Mouse (Mus musculus): Measurements from ENCODE around the gene Aldh1l1. TPM values are rescaled to one million over a fixed set of nuclear protein-coding genes. Genes with fewer than 3 reads are reported as not detected.

Gene Aldh1l1
- polyA plus RNA-seq, 1 experiment, result 4.0 TPM

GRCm38 (mm10) chr6:90514369-90514768, 28.1 kb downstream of the Aldh1l1 start:
- H3K4me3 ChIP-seq (ENCODE audit: insufficient read depth, low read length), result no peak overlapping the region
- no peaks in the 10 kb centered on the region for H3K4me1 ChIP-seq (ENCODE audit: control insufficient read depth, insufficient read depth, low read length)
- TF ChIP-seq POLR2A (IDR thresholded peaks at IDR 0.05; ENCODE audit: low read depth, low read length) (no peak), CTCF (IDR thresholded peaks at IDR 0.05; ENCODE audit: borderline replicate concordance, insufficient read depth, low read length) (no peak)
- H3K27ac ChIP-seq (ENCODE audit: insufficient read depth, low read length), result no peak overlapping the region

GRCm38 (mm10) chr6:90514883-90515405, 28.7 kb downstream of the Aldh1l1 start:
- Histone ChIP-seq H3K27ac (ENCODE audit: insufficient read depth, low read length) (no peak overlapping the region), H3K4me3 (ENCODE audit: insufficient read depth, low read length) (no peak overlapping the region), H3K4me1 (ENCODE audit: control insufficient read depth, insufficient read depth, low read length) (no peaks in the 10 kb centered on the region)
- no peak for TF ChIP-seq POLR2A (IDR thresholded peaks at IDR 0.05; ENCODE audit: low read depth, low read length)
- TF ChIP-seq CTCF (IDR thresholded peaks at IDR 0.05; ENCODE audit: borderline replicate concordance, insufficient read depth, low read length), result peak; percentile 74

- no peak overlapping the region for H3K4me3 ChIP-seq (ENCODE audit: insufficient read depth, low read length)
- no peaks in the 10 kb centered on the region for H3K4me1 ChIP-seq (ENCODE audit: control insufficient read depth, insufficient read depth, low read length)
- no peak overlapping the region for H3K27ac ChIP-seq (ENCODE audit: insufficient read depth, low read length)
- TF ChIP-seq POLR2A (IDR thresholded peaks at IDR 0.05; ENCODE audit: low read depth, low read length) (no peak), CTCF (IDR thresholded peaks at IDR 0.05; ENCODE audit: borderline replicate concordance, insufficient read depth, low read length) (no peak)
Measured at GRCm38 (mm10) chr6:90518892-90519291, 32.7 kb downstream of the Aldh1l1 start.

GRCm38 (mm10) chr6:90519375-90519774, 33.1 kb downstream of the Aldh1l1 start:
- Histone ChIP-seq H3K27ac (ENCODE audit: insufficient read depth, low read length) (no peak overlapping the region), H3K4me3 (ENCODE audit: insufficient read depth, low read length) (no peak overlapping the region), H3K4me1 (ENCODE audit: control insufficient read depth, insufficient read depth, low read length) (no peaks in the 10 kb centered on the region)
- TF ChIP-seq CTCF (IDR thresholded peaks at IDR 0.05; ENCODE audit: borderline replicate concordance, insufficient read depth, low read length) (no peak), POLR2A (IDR thresholded peaks at IDR 0.05; ENCODE audit: low read depth, low read length) (no peak)

- Histone ChIP-seq H3K4me3 (ENCODE audit: insufficient read depth, low read length) (no peak overlapping the region), H3K4me1 (ENCODE audit: control insufficient read depth, insufficient read depth, low read length) (no peaks in the 10 kb centered on the region; the same call in 1 of the 2 replicates), H3K27ac (ENCODE audit: insufficient read depth, low read length) (no peak overlapping the region)
- no peak for TF ChIP-seq POLR2A (IDR thresholded peaks at IDR 0.05; ENCODE audit: low read depth, low read length)
- TF ChIP-seq CTCF (IDR thresholded peaks at IDR 0.05; ENCODE audit: borderline replicate concordance, insufficient read depth, low read length), result no peak
Measured at GRCm38 (mm10) chr6:90526406-90526805, 40.2 kb downstream of the Aldh1l1 start.

GRCm38 (mm10) chr6:90529461-90530046, 43.3 kb downstream of the Aldh1l1 start:
- Histone ChIP-seq H3K27ac (ENCODE audit: insufficient read depth, low read length) (no peak overlapping the region), H3K4me1 (ENCODE audit: control insufficient read depth, insufficient read depth, low read length) (no peaks in the 10 kb centered on the region; the same call in 1 of the 2 replicates), H3K4me3 (ENCODE audit: insufficient read depth, low read length) (no peak overlapping the region)
- no peak for TF ChIP-seq POLR2A (IDR thresholded peaks at IDR 0.05; ENCODE audit: low read depth, low read length)
- no peak for TF ChIP-seq CTCF (IDR thresholded peaks at IDR 0.05; ENCODE audit: borderline replicate concordance, insufficient read depth, low read length)

GRCm38 (mm10) chr6:90532575-90533190, 46.5 kb downstream of the Aldh1l1 start:
- TF ChIP-seq CTCF (IDR thresholded peaks at IDR 0.05; ENCODE audit: borderline replicate concordance, insufficient read depth, low read length) (no peak), POLR2A (IDR thresholded peaks at IDR 0.05; ENCODE audit: low read depth, low read length) (no peak)
- H3K4me1 ChIP-seq (ENCODE audit: control insufficient read depth, insufficient read depth, low read length), result no peaks in the 10 kb centered on the region; the same call in 1 of the 2 replicates
- no peak overlapping the region for H3K4me3 ChIP-seq (ENCODE audit: insufficient read depth, low read length)
- H3K27ac ChIP-seq (ENCODE audit: insufficient read depth, low read length), result no peak overlapping the region

- Histone ChIP-seq H3K4me3 (ENCODE audit: insufficient read depth, low read length) (no peak overlapping the region), H3K4me1 (ENCODE audit: control insufficient read depth, insufficient read depth, low read length) (no peaks in the 10 kb centered on the region; the same call in 1 of the 2 replicates), H3K27ac (ENCODE audit: insufficient read depth, low read length) (no peak overlapping the region)
- TF ChIP-seq POLR2A (IDR thresholded peaks at IDR 0.05; ENCODE audit: low read depth, low read length) (no peak), CTCF (IDR thresholded peaks at IDR 0.05; ENCODE audit: borderline replicate concordance, insufficient read depth, low read length) (no peak)
Measured at GRCm38 (mm10) chr6:90533505-90533904, 47.3 kb downstream of the Aldh1l1 start.

- TF ChIP-seq CTCF (IDR thresholded peaks at IDR 0.05; ENCODE audit: borderline replicate concordance, insufficient read depth, low read length) (no peak), POLR2A (IDR thresholded peaks at IDR 0.05; ENCODE audit: low read depth, low read length) (no peak)
- Histone ChIP-seq H3K4me1 (ENCODE audit: control insufficient read depth, insufficient read depth, low read length) (no peaks in the 10 kb centered on the region; the same call in 1 of the 2 replicates), H3K27ac (ENCODE audit: insufficient read depth, low read length) (no peak overlapping the region), H3K4me3 (ENCODE audit: insufficient read depth, low read length) (no peak overlapping the region)
Measured at GRCm38 (mm10) chr6:90534701-90535475, 48.7 kb downstream of the Aldh1l1 start.
